Mouse (Mus musculus): ENCODE results near the gene Zdhhc16. TPM values are rescaled to one million over a fixed set of nuclear protein-coding genes. Genes with fewer than 3 reads are reported as not detected.
A peak's percentile ranks its signal among the peaks of the same experiment; 100 is the strongest.

The Zdhhc16 gene
- total RNA-seq, 2 experiments from 2014 or later = 41.9 to 45.0 TPM

GRCm38 (mm10) chr19:41987206-41987605 lies 53.9 kb downstream of the Zdhhc16 start:
- no peak for DNase-seq

GRCm38 (mm10) chr19:41989810-41990209 lies 56.5 kb downstream of the Zdhhc16 start:
- no peak for DNase-seq

DNA sequence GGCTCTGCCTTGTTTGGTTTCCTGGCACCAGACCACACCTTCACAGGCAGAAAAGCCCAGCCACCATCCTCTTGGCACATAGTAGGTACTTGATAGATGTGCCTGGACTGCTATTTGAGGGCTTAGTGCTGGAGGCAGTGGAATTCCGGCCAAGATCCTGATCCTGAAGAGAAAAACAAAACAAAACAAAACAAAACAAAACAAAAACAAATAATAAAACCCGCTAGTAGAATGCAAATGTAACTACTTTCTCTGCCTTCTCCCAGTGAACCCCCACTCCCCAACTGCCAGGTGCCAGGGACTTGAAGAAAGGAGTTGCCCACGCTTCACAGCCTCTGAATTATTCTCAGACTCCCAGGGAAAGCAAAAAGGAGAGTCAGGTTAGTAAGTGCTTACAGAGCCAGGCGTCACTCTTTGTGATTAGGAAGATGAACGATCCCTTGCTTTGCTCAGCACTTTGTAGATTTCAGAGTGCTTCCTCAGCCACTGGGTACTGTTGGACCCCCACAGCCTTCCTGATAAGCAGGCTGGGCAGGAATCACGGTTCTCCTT lies 58.7 kb downstream of the Zdhhc16 start:
- no peak for DNase-seq

DNA sequence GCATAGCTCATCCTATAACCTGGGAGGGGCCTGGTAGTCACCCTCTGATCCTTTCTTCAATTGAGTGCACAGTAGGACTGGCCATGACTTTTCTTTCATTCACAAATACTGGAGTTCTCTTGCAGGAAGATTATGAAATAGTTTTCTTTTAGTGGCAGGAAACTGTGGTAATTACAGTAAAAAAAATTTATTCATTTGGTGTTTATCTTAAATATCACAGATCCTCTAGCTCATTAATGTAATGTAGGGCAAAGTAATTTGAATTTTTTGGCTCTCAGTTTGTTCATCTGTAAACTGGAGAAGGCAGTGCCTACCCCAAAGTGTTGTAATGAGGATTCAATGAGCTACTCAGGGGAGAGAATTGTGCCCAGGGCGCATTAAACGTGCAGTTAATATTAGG lies 59.7 kb downstream of the Zdhhc16 start:
- DNase-seq = no peak

GRCm38 (mm10) chr19:41993484-41993883 lies 60.2 kb downstream of the Zdhhc16 start:
- peak; percentile 66 to 70 for DNase-seq

Other genes starting within 250 kb of the Zdhhc16 start
- 100 to 1,000 TPM; 212 to 242 TPM for gene Slit1, start 189.8 kb upstream of the Zdhhc16 start, total RNA-seq (2021)
- gene Arhgap19, start 131.4 kb upstream of the Zdhhc16 start, total RNA-seq (2021) = 1 to 10 TPM; 2.9 to 3.0 TPM
- gene Frat1, start 103.5 kb upstream of the Zdhhc16 start, total RNA-seq (2021) = 10 to 100 TPM; 17.5 to 20.5 TPM
- gene Frat2, start 85.3 kb upstream of the Zdhhc16 start, total RNA-seq (2021) = 10 to 100 TPM; 14.0 to 16.4 TPM
- gene Rrp12, start 37.3 kb upstream of the Zdhhc16 start, total RNA-seq (2021) = 10 to 100 TPM; 34.7 to 35.5 TPM
- gene Pgam1, start 21.6 kb upstream of the Zdhhc16 start, total RNA-seq (2021) = 100 to 1,000 TPM; 507 to 547 TPM
- 10 to 100 TPM; 27.0 to 29.5 TPM for gene Exosc1, start 57 bp upstream of the Zdhhc16 start, total RNA-seq (2021)
- gene Mms19, start 47.7 kb downstream of the Zdhhc16 start, total RNA-seq (2021) = 10 to 100 TPM; 31.8 to 37.0 TPM
- gene Ubtd1, start 48.3 kb downstream of the Zdhhc16 start, total RNA-seq (2021) = 10 to 100 TPM; 13.4 to 14.5 TPM
- gene Ankrd2, start 102.5 kb downstream of the Zdhhc16 start, total RNA-seq (2021) = not detected
- gene Hoga1, start 112.1 kb downstream of the Zdhhc16 start, total RNA-seq (2021) = 1 to 10 TPM; 5.8 to 8.7 TPM
- 1 to 10 TPM; 2.0 to 2.8 TPM for gene 4933411K16Rik, start 118.8 kb downstream of the Zdhhc16 start, total RNA-seq (2021)
- 10 to 100 TPM; 63.5 to 69.2 TPM for gene Morn4, start 152.9 kb downstream of the Zdhhc16 start, total RNA-seq (2021)
- 10 to 100 TPM; 60.3 to 69.8 TPM for gene Pi4k2a, start 157.0 kb downstream of the Zdhhc16 start, total RNA-seq (2021)
- gene Avpi1, start 195.6 kb downstream of the Zdhhc16 start, total RNA-seq (2021) = 10 to 100 TPM; 16.0 to 18.4 TPM
- gene Marveld1, start 213.9 kb downstream of the Zdhhc16 start, total RNA-seq (2021) = 1 to 10 TPM; 5.5 to 7.1 TPM
- 100 to 1,000 TPM in 1 of 2 experiments, 10 to 100 TPM in 1; 88.2 to 105 TPM for gene Zfyve27, start 230.5 kb downstream of the Zdhhc16 start, total RNA-seq (2021)